Mouse (Mus musculus): ENCODE results near the gene Endov.

Endov gene

GRCm38 (mm10) chr11:119490861-119491689 lies at the start of gene Endov:
TSS of gene Endov (plus strand) at chr11:119491347.
- peak; percentile 91 for DNase-seq (ENCODE audit: low spot score)

- DNase-seq (ENCODE audit: low spot score) = no peak
These were observed 48.9 kb upstream of the Endov start for GRCm38 (mm10) chr11:119442199-119442598.

GRCm38 (mm10) chr11:119443442-119443841 lies 47.7 kb upstream of the Endov start:
- no peak for DNase-seq (ENCODE audit: low spot score)

- no peak for DNase-seq (ENCODE audit: low spot score)
These were observed 35.0 kb upstream of the Endov start for GRCm38 (mm10) chr11:119456097-119456496.

GRCm38 (mm10) chr11:119477876-119478275 lies 13.3 kb upstream of the Endov start:
- no peak for DNase-seq (ENCODE audit: low spot score)

- DNase-seq (ENCODE audit: low spot score) = no peak
These were observed 542 bp downstream of the Endov start for GRCm38 (mm10) chr11:119491690-119492087.

- DNase-seq (ENCODE audit: low spot score) = no peak
These were observed 1.7 kb downstream of the Endov start for GRCm38 (mm10) chr11:119492830-119493229.

- no peak for DNase-seq (ENCODE audit: low spot score)
These were observed 2.4 kb downstream of the Endov start for GRCm38 (mm10) chr11:119493516-119493915.

GRCm38 (mm10) chr11:119496147-119496546 lies 5.0 kb downstream of the Endov start:
- DNase-seq (ENCODE audit: low spot score) = no peak

GRCm38 (mm10) chr11:119497451-119497850 lies 6.3 kb downstream of the Endov start:
- no peak for DNase-seq (ENCODE audit: low spot score)

- no peak for DNase-seq (ENCODE audit: low spot score)
These were observed 8.2 kb downstream of the Endov start for GRCm38 (mm10) chr11:119499297-119499696.

GRCm38 (mm10) chr11:119500011-119500410 lies 8.9 kb downstream of the Endov start:
- no peak for DNase-seq (ENCODE audit: low spot score)

- DNase-seq (ENCODE audit: low spot score) = no peak
These were observed 12.5 kb downstream of the Endov start for GRCm38 (mm10) chr11:119503675-119504074.

GRCm38 (mm10) chr11:119506386-119506785 lies 15.2 kb downstream of the Endov start:
- DNase-seq (ENCODE audit: low spot score) = no peak

GRCm38 (mm10) chr11:119507772-119508171 lies 16.6 kb downstream of the Endov start:
- DNase-seq (ENCODE audit: low spot score) = no peak

GRCm38 (mm10) chr11:119509165-119509776 lies 18.1 kb downstream of the Endov start:
- DNase-seq (ENCODE audit: low spot score) = no peak

GRCm38 (mm10) chr11:119513038-119513659 lies 22.0 kb downstream of the Endov start:
- DNase-seq (ENCODE audit: low spot score) = no peak

- no peak for DNase-seq (ENCODE audit: low spot score)
These were observed 23.1 kb downstream of the Endov start for GRCm38 (mm10) chr11:119514108-119514860.

GRCm38 (mm10) chr11:119514967-119515636 lies 24.0 kb downstream of the Endov start:
- no peak for DNase-seq (ENCODE audit: low spot score)

- no peak for DNase-seq (ENCODE audit: low spot score)
These were observed 24.9 kb downstream of the Endov start for GRCm38 (mm10) chr11:119515823-119516676.
